Mouse (Mus musculus): Measurements from ENCODE around the gene Gm10230.
"Not testable (repeated sequence)": the region's sequence is repeated elsewhere in the genome, so short reads cannot be mapped to it uniquely, and the experiment has no call there.

The Gm10230 gene

DNA sequence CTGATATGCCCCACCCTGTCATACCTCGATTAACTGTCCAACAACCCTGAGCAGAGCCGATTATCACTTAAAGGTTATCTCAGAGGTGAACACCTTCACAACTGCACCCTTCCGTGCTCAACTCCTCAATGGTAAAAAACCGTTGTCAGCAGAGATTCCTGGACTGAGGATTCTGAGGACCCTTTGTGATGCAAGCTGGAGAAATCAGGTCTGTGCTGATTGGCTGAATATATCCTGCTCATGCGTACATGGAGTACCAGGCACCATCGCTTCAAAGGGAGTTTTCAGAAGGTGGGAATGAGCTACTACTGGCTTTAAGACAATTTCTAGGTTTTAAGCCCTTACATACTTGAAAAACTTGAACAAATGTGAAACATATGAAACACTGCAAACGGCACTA is at the start of gene Gm10230:
TSS of gene Gm10230 (minus strand) at position 101 of the 400 bp plus-strand sequence.
- DNase-seq (ENCODE audit: low read depth in 2 of 2, low spot score in 2 of 2) = not testable (repeated sequence)

All from CD8-positive naive resting alpha-beta T cell, adult 2 months (primary cell).